Mouse (Mus musculus) lung, postnatal 25 days (tissue): Measurements from ENCODE around the gene 1810010D01Rik.

ENCODE experiments used
- DNase-seq: peaks from one replicate; pipeline ENCODE4 v3.0.0; 2022; ENCODE audit warnings: low spot score

The 1810010D01Rik gene

GRCm38 (mm10) chr7:145211680-145212659 is 4.1 kb upstream of the 1810010D01Rik start:
- no peak for DNase-seq

- no peak for DNase-seq
These were observed 2.7 kb upstream of the 1810010D01Rik start for GRCm38 (mm10) chr7:145210477-145211070.

GRCm38 (mm10) chr7:145206801-145207200 is 1.1 kb downstream of the 1810010D01Rik start:
- DNase-seq: no peak

- peak; percentile 64 for DNase-seq
These were observed 1.8 kb downstream of the 1810010D01Rik start for GRCm38 (mm10) chr7:145206056-145206610.

- DNase-seq: no peak
These were observed 2.5 kb downstream of the 1810010D01Rik start for GRCm38 (mm10) chr7:145205363-145205902.

- DNase-seq: no peak
These were observed 8.2 kb downstream of the 1810010D01Rik start for GRCm38 (mm10) chr7:145199711-145200110.

- DNase-seq: no peak
These were observed 9.7 kb downstream of the 1810010D01Rik start for GRCm38 (mm10) chr7:145198223-145198714.

GRCm38 (mm10) chr7:145197711-145198110 is 10.2 kb downstream of the 1810010D01Rik start:
- DNase-seq: no peak

- DNase-seq: no peak
These were observed 10.9 kb downstream of the 1810010D01Rik start for GRCm38 (mm10) chr7:145197042-145197441.

- DNase-seq: no peak
These were observed 11.6 kb downstream of the 1810010D01Rik start for GRCm38 (mm10) chr7:145196340-145196739.

- DNase-seq: no peak
These were observed 12.6 kb downstream of the 1810010D01Rik start for GRCm38 (mm10) chr7:145195186-145195927.

GRCm38 (mm10) chr7:145194455-145195161 is 13.3 kb downstream of the 1810010D01Rik start:
- DNase-seq: peak; percentile 52

GRCm38 (mm10) chr7:145192836-145193235 is 15.1 kb downstream of the 1810010D01Rik start:
- DNase-seq: no peak

GRCm38 (mm10) chr7:145190520-145190919 is 17.4 kb downstream of the 1810010D01Rik start:
- DNase-seq: no peak

GRCm38 (mm10) chr7:145189342-145189741 is 18.6 kb downstream of the 1810010D01Rik start:
- no peak for DNase-seq

- no peak for DNase-seq
These were observed 20.1 kb downstream of the 1810010D01Rik start for GRCm38 (mm10) chr7:145187802-145188201.

GRCm38 (mm10) chr7:145182388-145182787 is 25.5 kb downstream of the 1810010D01Rik start:
- DNase-seq: peak; percentile 59

GRCm38 (mm10) chr7:145181376-145182034 is 26.4 kb downstream of the 1810010D01Rik start:
- no peak for DNase-seq

GRCm38 (mm10) chr7:145179691-145180091 is 28.2 kb downstream of the 1810010D01Rik start:
- no peak for DNase-seq
